16 mouse cellular contexts compared by ENCODE assay signal in genomic region chr14:48791507-48791906, GRCm38 (mm10).
"Had no signal": no experiment of that assay in that cellular context is flagged by ENCODE, and none has a peak within 500 bp of the region (broad histone marks: within the 10 kb centered on the region; RNA-seq: fewer than 3 reads in every experiment).

No protein-coding gene starts in this region.

- H3K27me3 ChIP-seq: neural tube, embryonic 13.5 days; neural tube, embryonic 15.5 days; stomach, embryonic 15.5 days had no signal

- H3K9ac ChIP-seq: neural tube, embryonic 13.5 days; neural tube, embryonic 15.5 days; stomach, embryonic 15.5 days had no signal

- H3K27ac ChIP-seq: neural tube, embryonic 13.5 days; neural tube, embryonic 15.5 days; stomach, embryonic 15.5 days; stomach, postnatal 0 days had no signal

- H3K9me3 ChIP-seq: neural tube, embryonic 13.5 days; neural tube, embryonic 15.5 days; stomach, embryonic 15.5 days had no signal

- H3K4me3 ChIP-seq: neural tube, embryonic 13.5 days; neural tube, embryonic 15.5 days; stomach, embryonic 15.5 days had no signal

- H3K36me3 ChIP-seq: neural tube, embryonic 13.5 days; neural tube, embryonic 15.5 days; stomach, embryonic 15.5 days had no signal

- H3K4me1 ChIP-seq: neural tube, embryonic 13.5 days; neural tube, embryonic 15.5 days; stomach, embryonic 15.5 days had no signal

- H3K4me2 ChIP-seq: neural tube, embryonic 13.5 days; neural tube, embryonic 15.5 days; stomach, embryonic 15.5 days had no signal

- DNase-seq: retina, postnatal 1 day; right cerebral cortex, adult 18-20 months; right cerebral cortex, postnatal 14 days; right cerebral cortex, postnatal 25 days; right cerebral cortex, postnatal 4 days; spleen, adult 18-20 months; thymus, adult 18-20 months; thymus, adult 2 months; thymus, postnatal 14 days; thymus, postnatal 25 days; thymus, postnatal 36 days; thymus, postnatal 4 days had no signal
